Mouse (Mus musculus) cortical plate, adult 2 months (tissue): Measurements from ENCODE around the gene Syt7. TPM values are rescaled to one million over a fixed set of nuclear protein-coding genes. Genes with fewer than 3 reads are reported as not detected.

ENCODE experiments used
- H3K27ac ChIP-seq: fragments of 200-500 bp; 2 replicates; pipeline ENCODE4 v1.5.1; 2012; ENCODE audit warnings: low read length, control low read depth, inconsistent platforms; ENCODE audit not compliant: insufficient read depth
- H3K4me1 ChIP-seq: fragments of 200-500 bp; 2 replicates; pipeline ENCODE4 v1.6.1; 2011; ENCODE audit warnings: low read length; ENCODE audit not compliant: control insufficient read depth, insufficient read depth
- H3K4me3 ChIP-seq: fragments of 200-500 bp; 2 replicates; pipeline ENCODE4 v1.5.1; 2011; ENCODE audit warnings: mild to moderate bottlenecking, low read length, control low read depth; ENCODE audit not compliant: insufficient read depth
- CTCF ChIP-seq: fragments of 200-500 bp; IDR thresholded peaks from 2 replicates; pipeline ENCODE4 v1.5.1; 2011; ENCODE audit warnings: mild to moderate bottlenecking, control low read depth, low read length; ENCODE audit not compliant: insufficient read depth; ENCODE audit errors: extremely low read depth
- POLR2A ChIP-seq: fragments of 200-500 bp; IDR thresholded peaks from 2 replicates; pipeline ENCODE4 v1.6.1; 2011; ENCODE audit warnings: mild to moderate bottlenecking, low read length, control low read depth; ENCODE audit not compliant: insufficient read depth; ENCODE audit errors: extremely low read depth
- polyA plus RNA-seq: library from polyadenylated mRNA; depleted of rRNA; stranded (reverse); fragments of >200 nt; gene quantifications from 2 replicates; pipeline ENCODE4 v1.2.3, GENCODE M21; 2012; rRNA removed

Gene Syt7
- polyA plus RNA-seq, result 213 and 252 TPM in 2 replicates

DNA sequence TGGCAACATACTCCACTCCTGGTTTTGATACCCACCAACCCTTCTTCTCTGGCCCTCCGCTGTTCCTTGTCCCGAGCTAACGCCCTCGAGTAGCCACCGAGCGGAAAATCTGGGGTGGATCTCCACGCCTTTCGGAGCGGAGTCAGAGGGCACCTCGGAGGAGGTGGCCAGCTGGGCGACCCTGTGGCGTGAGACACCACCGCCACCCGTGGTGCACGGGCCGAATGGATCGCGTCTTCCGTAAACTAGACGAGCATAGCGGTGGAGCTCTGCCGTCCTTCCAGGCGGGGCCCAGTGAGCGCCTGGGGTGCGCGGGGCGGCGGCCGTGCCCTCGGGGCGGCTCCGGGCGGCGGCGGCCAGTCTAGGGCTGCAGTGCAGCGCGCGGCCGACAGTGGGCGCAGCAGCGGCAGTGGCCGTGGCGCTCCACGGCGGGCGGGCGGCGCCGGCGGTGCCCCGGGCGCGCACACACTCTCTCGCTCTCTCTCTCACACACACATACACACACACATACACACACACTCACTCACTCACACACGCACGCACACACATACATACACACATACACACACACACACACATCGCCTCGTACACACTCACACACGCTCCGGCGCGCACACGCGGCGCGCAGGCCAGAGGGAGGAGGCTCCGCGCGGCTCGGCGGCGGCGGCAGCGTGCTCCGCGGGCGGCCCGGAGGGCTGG lies at the start of gene Syt7:
TSS of gene Syt7 (plus strand) at position 476 of the 699 bp plus-strand sequence.
- TF ChIP-seq CTCF, result 0 out of 2 replicates have a peak, but pooled peaks have one; percentile 2
- TF ChIP-seq POLR2A, result peak; percentile 28; the same call in 1 of the 2 replicates
- peaks cover 6% of the 10 kb centered on the region; the same call in 1 of the 2 replicates for H3K4me1 ChIP-seq
- peak within 1 kb of the TSS; percentile 56 for H3K4me3 ChIP-seq
- H3K27ac ChIP-seq, result peak within 1 kb of the TSS; percentile 75; the same call in 1 of the 2 replicates

- TF ChIP-seq CTCF (no peak), POLR2A (no peak)
- Histone ChIP-seq H3K4me3 (no peak overlapping the region), H3K4me1 (peaks cover 7% of the 10 kb centered on the region; the same call in 1 of the 2 replicates), H3K27ac (no peak overlapping the region)
Measured at GRCm38 (mm10) chr19:10339271-10339670, 49.6 kb upstream of the Syt7 start.

DNA sequence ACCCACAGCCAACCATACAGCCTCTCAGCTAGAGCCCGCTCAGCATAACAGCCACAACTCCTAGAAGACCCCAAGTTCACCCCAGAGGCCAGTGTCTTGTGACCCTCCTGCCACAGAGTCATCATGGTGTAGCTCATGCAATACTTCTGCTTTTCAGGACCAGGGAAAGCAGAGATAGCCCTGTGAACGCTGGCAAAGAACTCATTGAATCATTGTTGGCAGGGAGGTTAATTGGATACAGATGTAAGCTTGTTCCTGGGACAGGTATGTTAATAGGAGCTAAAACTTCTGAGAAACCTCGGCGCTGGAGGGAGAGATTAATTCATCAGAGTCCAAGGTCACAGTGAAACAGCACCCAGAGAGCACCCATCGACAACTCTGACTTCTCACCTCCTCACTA lies 48.2 kb upstream of the Syt7 start:
- no peak overlapping the region for H3K27ac ChIP-seq
- peaks cover 5% of the 10 kb centered on the region; the same call in 1 of the 2 replicates for H3K4me1 ChIP-seq
- TF ChIP-seq CTCF (no peak), POLR2A (no peak)
- H3K4me3 ChIP-seq, result no peak overlapping the region

DNA sequence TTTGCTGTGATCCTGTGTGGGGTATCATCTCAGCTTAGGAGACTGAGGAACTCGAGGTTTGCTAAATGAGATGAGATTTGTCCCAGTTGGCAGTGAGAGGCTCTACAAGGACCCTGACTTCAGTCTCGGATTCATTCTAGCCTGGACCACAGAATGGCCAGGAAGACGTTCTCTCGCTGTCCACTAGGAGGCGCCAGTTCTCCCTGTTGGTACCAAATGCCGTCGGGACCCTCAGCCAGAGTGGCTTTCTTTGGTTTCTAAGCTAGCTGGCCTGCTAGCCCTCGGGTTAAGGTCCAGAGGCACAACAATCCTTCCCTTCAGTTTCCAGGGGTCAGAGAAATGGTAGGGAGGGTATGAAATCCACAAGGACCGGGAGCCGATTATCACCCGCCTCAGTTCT lies 47.7 kb upstream of the Syt7 start:
- H3K4me1 ChIP-seq, result peaks cover 5% of the 10 kb centered on the region; the same call in 1 of the 2 replicates
- H3K27ac ChIP-seq, result no peak overlapping the region
- no peak overlapping the region for H3K4me3 ChIP-seq
- TF ChIP-seq POLR2A (no peak), CTCF (peak; percentile 81)

DNA sequence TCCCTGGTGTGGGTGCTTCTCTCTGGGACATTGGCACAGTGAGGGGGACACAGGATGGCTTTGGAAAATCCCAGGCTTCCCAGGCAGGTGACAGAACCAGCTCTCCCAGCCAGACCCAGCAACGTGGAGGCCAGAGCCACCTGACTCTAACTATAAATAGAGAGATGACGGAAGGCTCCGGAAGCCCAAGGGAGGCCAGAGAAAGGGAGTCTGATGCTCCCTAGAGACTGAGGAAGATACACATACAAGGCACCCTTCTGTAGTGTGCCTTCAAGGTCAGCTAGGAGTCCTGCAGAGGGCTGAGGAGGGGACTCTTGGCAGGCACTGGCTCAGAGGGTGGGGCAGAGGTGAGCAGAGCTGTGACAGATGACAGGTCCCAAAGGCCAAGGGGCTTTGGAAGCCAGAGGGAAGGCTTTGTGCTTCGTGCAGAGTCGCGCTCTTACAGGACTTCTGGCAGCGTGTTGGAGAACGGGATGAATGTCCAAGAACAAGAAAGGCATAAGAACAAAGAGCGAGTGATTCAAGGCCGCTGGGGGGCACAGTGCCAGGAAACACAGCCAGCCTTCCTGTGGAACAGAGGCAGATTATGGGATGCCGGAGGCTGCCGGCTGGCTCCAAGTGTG lies 47.0 kb upstream of the Syt7 start:
- Histone ChIP-seq H3K27ac (no peak overlapping the region), H3K4me3 (no peak overlapping the region)
- TF ChIP-seq POLR2A (no peak), CTCF (no peak)

DNA sequence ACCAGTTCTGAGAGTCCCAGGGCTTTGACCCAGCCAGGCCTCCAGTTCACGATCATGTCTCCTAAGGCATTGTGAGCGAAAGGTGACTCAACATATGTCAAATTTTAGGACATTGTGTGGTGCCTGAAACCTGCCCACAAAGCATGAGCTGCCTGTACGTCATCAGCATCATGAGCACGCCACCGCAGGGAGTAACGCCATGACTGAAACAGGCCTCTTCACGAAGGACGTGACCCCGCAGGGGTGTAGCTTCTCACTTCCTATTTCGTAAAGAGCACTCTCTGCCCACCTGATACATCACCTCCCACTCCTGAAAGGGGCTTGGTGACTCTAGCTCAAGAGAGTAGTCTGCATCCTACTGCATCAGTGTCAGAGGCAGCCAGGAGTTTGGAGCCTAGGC lies 45.0 kb upstream of the Syt7 start:
- no peak overlapping the region for H3K4me3 ChIP-seq
- H3K27ac ChIP-seq, result no peak overlapping the region
- H3K4me1 ChIP-seq, result peaks cover 5% of the 10 kb centered on the region; the same call in 1 of the 2 replicates
- TF ChIP-seq CTCF (no peak), POLR2A (no peak)

More for the DNA sequence above, 47.0 kb upstream of the Syt7 start:
- peaks cover 5% of the 10 kb centered on the region; the same call in 1 of the 2 replicates for H3K4me1 ChIP-seq

DNA sequence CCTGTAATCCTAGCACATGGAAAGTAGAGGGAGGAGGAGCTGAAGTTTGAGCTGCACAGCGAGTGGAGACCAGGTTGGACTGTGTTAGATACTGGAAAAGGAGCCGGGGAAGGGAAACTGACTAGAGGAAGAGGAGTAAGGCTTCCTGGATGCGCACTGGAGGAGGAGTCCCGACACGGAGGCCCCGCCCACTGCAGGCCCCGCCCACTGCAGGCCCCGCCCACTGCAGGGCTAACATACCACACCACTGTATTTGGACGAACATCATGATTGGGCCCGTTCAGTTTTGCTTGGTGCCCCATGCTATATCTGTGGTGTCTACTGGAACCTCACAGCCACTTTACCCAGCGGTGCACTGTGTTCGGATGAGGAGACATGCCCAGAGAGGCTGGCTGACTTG lies 43.2 kb upstream of the Syt7 start:
- H3K27ac ChIP-seq, result no peak overlapping the region
- H3K4me1 ChIP-seq, result peaks cover 5% of the 10 kb centered on the region; the same call in 1 of the 2 replicates

GRCm38 (mm10) chr19:10347628-10348273 lies 41.1 kb upstream of the Syt7 start:
- H3K27ac ChIP-seq, result no peak overlapping the region
- no peak overlapping the region for H3K4me3 ChIP-seq
- H3K4me1 ChIP-seq, result no peaks in the 10 kb centered on the region
- TF ChIP-seq CTCF, result no peak
- no peak for TF ChIP-seq POLR2A

More for the DNA sequence above, 43.2 kb upstream of the Syt7 start:
- TF ChIP-seq POLR2A, result no peak
- H3K4me3 ChIP-seq, result no peak overlapping the region

DNA sequence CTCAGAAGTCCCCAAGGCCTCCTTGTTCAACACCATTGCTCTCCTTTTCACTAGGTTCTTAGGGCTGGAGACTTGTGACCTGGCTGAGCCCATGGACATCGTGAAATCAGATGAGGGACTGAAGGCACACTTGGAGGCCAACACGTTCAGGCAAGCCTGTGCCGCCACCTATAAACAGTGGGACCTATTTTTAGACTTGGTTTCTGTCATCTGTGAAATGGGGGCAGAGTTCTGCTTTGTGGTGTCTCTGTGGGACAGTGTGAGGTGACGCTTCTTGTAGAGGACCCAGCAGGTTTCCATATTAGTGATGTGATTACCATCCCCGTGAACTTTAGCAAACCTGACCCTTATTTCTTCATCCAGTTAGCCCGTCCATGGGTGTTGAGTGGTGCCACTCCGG lies 36.7 kb upstream of the Syt7 start:
- Histone ChIP-seq H3K27ac (no peak overlapping the region), H3K4me1 (no peaks in the 10 kb centered on the region), H3K4me3 (no peak overlapping the region)
- TF ChIP-seq CTCF, result no peak
- TF ChIP-seq POLR2A, result no peak

DNA sequence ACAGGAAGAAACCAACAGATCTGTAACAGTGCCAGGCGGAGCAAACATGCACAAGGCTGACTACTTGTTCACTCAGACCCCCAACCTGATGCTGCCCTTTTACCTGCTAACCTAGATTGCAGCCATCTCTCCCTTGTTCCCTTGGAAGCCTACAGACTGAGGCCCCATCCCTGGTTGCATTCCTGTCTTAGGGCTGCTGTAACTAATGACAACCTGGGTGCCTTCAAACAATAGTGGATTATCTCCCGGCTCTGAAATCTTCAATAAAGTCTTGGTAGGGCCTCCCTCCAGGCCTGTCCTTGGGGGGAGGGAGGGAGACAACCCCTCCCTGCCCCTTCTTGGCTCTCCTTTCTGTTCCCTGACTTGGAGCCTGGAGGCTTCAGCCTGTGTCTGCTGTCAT lies 34.1 kb upstream of the Syt7 start:
- Histone ChIP-seq H3K27ac (no peak overlapping the region), H3K4me3 (no peak overlapping the region), H3K4me1 (peaks cover 1% of the 10 kb centered on the region)
- no peak for TF ChIP-seq POLR2A
- no peak for TF ChIP-seq CTCF
